Mouse (Mus musculus) lung, postnatal 0 days (tissue): ENCODE data around the gene Ccnk.

Experiments
- CTCF ChIP-seq: IDR thresholded peaks from 2 replicates; pipeline ENCODE4 v1.5.1; 2016; ENCODE audit warnings: antibody characterized with exemption, mild to moderate bottlenecking
- EP300 ChIP-seq: IDR thresholded peaks from 2 replicates; pipeline ENCODE4 v1.6.1; 2016; ENCODE audit warnings: antibody characterized with exemption, mild to moderate bottlenecking, control low read depth

- no peak for TF ChIP-seq CTCF
- TF ChIP-seq EP300: no peak
These were observed 54.4 kb downstream of the Ccnk start for GRCm38 (mm10) chr12:108233736-108234135.
